Mouse (Mus musculus) ES-E14 (cell line): ENCODE data around the gene Gprc5a. TPM values are rescaled to one million over a fixed set of nuclear protein-coding genes. Genes with fewer than 3 reads are reported as not detected.

Experiments
- DNase-seq: peaks from one replicate; pipeline ENCODE4 v3.0.0-alpha.2; 2013; ENCODE audit warnings: low read depth, low spot score
- H3K27ac ChIP-seq: 2 replicates; pipeline ENCODE4 v1.5.1; 2012; ENCODE audit warnings: low read depth, mild to moderate bottlenecking, low read length, moderate library complexity, mixed read lengths; ENCODE audit not compliant: poor library complexity, insufficient read depth, severe bottlenecking
- H3K36me3 ChIP-seq: 2 replicates; pipeline ENCODE4 v1.6.1; 2012; ENCODE audit warnings: mild to moderate bottlenecking, low read length, moderate library complexity, mixed read lengths; ENCODE audit not compliant: control insufficient read depth, poor library complexity, insufficient read depth, severe bottlenecking
- H3K4me1 ChIP-seq, 2 experiments: fragments of 150-350 bp in 1 of 2; sonication (generic) in 1 of 2; 2 replicates each; pipeline ENCODE4 v1.6.1; 2012; ENCODE audit warnings: low read length in 2 of 2, mild to moderate bottlenecking in 1 of 2, mixed read lengths in 1 of 2; ENCODE audit not compliant: control insufficient read depth in 2 of 2, insufficient read depth in 2 of 2, poor library complexity in 1 of 2
- H3K4me3 ChIP-seq, 2 experiments: fragments of 150-350 bp in 1 of 2; sonication (generic) in 1 of 2; 2 replicates each; pipeline ENCODE4 v1.5.1; 2012; ENCODE audit warnings: low read length in 2 of 2, low read depth in 1 of 2, mild to moderate bottlenecking in 1 of 2, mixed read lengths in 1 of 2; ENCODE audit not compliant: insufficient read depth in 1 of 2, poor library complexity in 1 of 2, severe bottlenecking in 1 of 2
- H3K9ac ChIP-seq: 2 replicates; pipeline ENCODE4 v1.6.1; 2012; ENCODE audit warnings: low read depth, mild to moderate bottlenecking, low read length, mixed read lengths; ENCODE audit not compliant: poor library complexity, insufficient read depth, severe bottlenecking
- H3K9me3 ChIP-seq: fragments of 150-350 bp; sonication (generic); 2 replicates; pipeline ENCODE4 v1.6.1; 2012; ENCODE audit warnings: low read depth, mild to moderate bottlenecking, low read length; ENCODE audit not compliant: control insufficient read depth, insufficient read depth
- CHD2 ChIP-seq: IDR thresholded peaks from 2 replicates; pipeline ENCODE4 v1.6.1; 2014; ENCODE audit warnings: mild to moderate bottlenecking, low read depth, low read length, inconsistent platforms
- HCFC1 ChIP-seq: IDR thresholded peaks from 2 replicates; pipeline ENCODE4 v1.6.1; 2012; ENCODE audit warnings: low read length, inconsistent platforms, borderline replicate concordance; ENCODE audit not compliant: insufficient read depth
- MAFK ChIP-seq: IDR thresholded peaks from 2 replicates; pipeline ENCODE4 v1.6.1; 2014; ENCODE audit warnings: mild to moderate bottlenecking, low read depth, low read length, inconsistent platforms; ENCODE audit not compliant: insufficient read depth
- ZC3H11A ChIP-seq: IDR thresholded peaks from 2 replicates; pipeline ENCODE4 v1.6.1; 2012; ENCODE audit warnings: low read depth, mild to moderate bottlenecking, inconsistent platforms, low read length, borderline replicate concordance
- ZNF384 ChIP-seq: IDR thresholded peaks from 2 replicates; pipeline ENCODE4 v1.6.1; 2012; ENCODE audit warnings: low read depth, low read length, inconsistent platforms
- in situ Hi-C, 2 experiments: fragments of 600-800 bp; cut with MboI; formaldehyde crosslinking; loops; one replicate each; pipeline ENCODE4 v1.15.1; 2025; ENCODE audit warnings: low sequenced_read_pairs in 2 of 2, inconsistent platforms in 1 of 2; ENCODE audit not compliant: unreplicated experiment in 2 of 2
- total RNA-seq: library from RNA; depleted of rRNA; stranded (reverse); fragments of 300-350 nt; gene quantifications from 2 replicates; pipeline ENCODE4 v1.2.3, GENCODE M21; 2012

The Gprc5a gene
- total RNA-seq, 1 experiment = 10.6 TPM

DNA sequence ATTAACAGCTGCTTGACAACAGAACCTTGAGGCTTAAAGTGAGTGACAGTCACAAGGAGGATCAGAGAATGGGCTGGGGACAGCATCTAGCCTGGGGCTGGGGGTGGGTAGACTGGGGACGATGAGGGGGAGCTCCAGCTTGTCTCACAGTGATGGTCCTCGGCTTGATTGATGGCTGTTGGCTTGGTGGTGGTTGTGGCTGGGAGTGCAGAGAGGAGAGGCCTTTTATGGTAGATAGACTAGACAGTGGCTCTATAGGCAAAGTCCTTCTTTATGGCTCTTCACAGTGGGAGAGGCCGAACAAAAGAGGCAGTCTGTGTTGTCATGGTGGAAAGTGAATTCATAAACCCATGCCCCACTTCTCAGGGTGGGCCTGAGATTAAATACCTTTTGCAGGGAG, 10.8 kb downstream of the Gprc5a start:
- H3K4me3 ChIP-seq = no peak overlapping the region
- TF ChIP-seq CHD2 (no peak), ZNF384 (no peak), HCFC1 (no peak), ZC3H11A (no peak), MAFK (no peak)
- peaks cover 10 to 28% of the 10 kb centered on the region in 2 experiments for H3K4me1 ChIP-seq
- no peaks in the 10 kb centered on the region; the same call in 1 of the 2 replicates for H3K36me3 ChIP-seq
- DNase-seq = no peak
- no peaks in the 10 kb centered on the region for H3K9me3 ChIP-seq
- H3K9ac ChIP-seq = no peak overlapping the region
- in situ Hi-C loops = no loop called here
- no peak overlapping the region for H3K27ac ChIP-seq

DNA sequence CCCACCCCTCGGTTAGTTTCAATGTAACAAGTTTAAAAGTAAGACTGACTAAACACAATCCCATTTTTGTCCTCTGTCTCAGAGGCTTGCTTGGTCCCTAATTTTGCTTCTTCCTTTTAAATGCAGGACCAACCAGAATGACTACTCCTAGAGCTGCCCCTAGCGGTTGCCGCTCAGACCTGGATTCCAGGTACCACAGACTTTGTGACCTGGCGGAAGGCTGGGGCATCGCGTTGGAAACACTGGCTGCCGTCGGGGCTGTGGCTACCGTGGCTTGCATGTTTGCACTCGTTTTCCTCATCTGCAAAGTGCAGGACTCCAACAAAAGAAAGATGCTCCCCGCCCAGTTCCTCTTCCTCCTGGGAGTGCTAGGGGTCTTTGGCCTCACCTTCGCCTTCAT, 13.0 kb downstream of the Gprc5a start:
- Histone ChIP-seq H3K9ac (peak overlapping the region; percentile 50), H3K27ac (no peak overlapping the region), H3K4me3 (peak overlapping the region; percentile 51 to 66), H3K9me3 (no peaks in the 10 kb centered on the region), H3K36me3 (no peaks in the 10 kb centered on the region; the same call in 1 of the 2 replicates), H3K4me1 (peaks cover 8 to 20% of the 10 kb centered on the region in 2 experiments)
- in situ Hi-C loops = no loop called here
- DNase-seq = no peak
- TF ChIP-seq HCFC1 (no peak), ZNF384 (no peak), MAFK (no peak), CHD2 (no peak), ZC3H11A (no peak)

DNA sequence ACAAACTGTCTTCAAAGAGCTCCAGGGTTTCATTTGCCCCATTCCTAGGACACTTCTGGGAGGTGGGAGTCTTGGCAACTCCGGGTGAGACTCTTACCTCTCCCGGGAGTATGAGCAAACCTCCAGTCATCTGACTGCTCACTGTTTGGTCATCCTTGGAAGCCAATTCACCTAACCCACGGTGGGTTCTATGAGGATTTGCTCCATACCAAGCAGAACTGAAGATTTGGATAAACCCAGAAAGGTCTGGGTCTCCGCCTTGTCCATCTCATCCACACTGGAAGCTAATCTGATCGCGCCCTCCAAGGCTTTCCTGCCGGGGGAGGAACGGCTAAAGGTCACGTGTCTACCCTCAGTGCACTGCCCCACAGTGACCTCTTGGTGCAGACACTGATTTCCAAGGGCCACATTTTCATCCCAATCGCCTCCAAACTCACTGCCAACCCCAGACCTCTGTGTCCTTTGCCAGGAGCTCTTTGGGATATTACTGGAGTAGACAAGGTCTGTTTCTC, 18.6 kb downstream of the Gprc5a start:
- Histone ChIP-seq H3K9me3 (no peaks in the 10 kb centered on the region), H3K9ac (0 out of 2 replicates have a peak overlapping the region, but pooled peaks have one; percentile 28), H3K27ac (no peak overlapping the region), H3K4me1 (peaks cover 0 to 2% of the 10 kb centered on the region in 2 experiments; a peak in 1 of 4 replicates), H3K36me3 (no peaks in the 10 kb centered on the region), H3K4me3 (peak overlapping the region; percentile 14 to 47; a peak in 3 of 4 replicates)
- in situ Hi-C loops = no loop called here
- DNase-seq = no peak
- TF ChIP-seq MAFK (no peak), ZC3H11A (no peak), CHD2 (no peak), ZNF384 (no peak), HCFC1 (no peak)

DNA sequence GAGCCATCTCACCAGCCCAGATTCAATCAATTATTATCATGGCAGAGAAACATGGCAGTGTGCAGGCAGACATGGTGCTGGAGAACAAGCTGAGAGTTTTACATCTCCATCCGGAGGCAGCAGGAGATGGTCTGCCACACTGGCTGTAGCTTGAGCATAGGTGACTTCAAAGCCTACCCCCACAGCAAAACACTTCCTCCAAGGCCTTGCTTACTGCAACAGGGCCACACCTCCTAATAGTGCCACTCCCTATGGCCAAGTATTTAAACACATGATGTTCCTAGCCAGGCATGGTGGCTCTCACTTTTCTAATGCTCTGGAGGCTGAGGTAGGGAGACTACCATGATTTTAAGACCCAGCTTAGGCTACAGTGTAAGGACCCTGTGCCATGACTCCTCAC, 20.3 kb downstream of the Gprc5a start:
- no peak for TF ChIP-seq CHD2
- TF ChIP-seq MAFK = no peak
- TF ChIP-seq ZC3H11A = no peak
- no peak for TF ChIP-seq HCFC1
- no peaks in the 10 kb centered on the region for H3K36me3 ChIP-seq
- DNase-seq = no peak
- H3K4me3 ChIP-seq = no peak overlapping the region
- in situ Hi-C loops = no loop called here
- H3K9me3 ChIP-seq = no peaks in the 10 kb centered on the region
- no peak overlapping the region for H3K9ac ChIP-seq
- no peak overlapping the region for H3K27ac ChIP-seq
- 0 out of 4 replicates have a peak, but pooled peaks cover 0 to 2% of the 10 kb centered on the region in 2 experiments for H3K4me1 ChIP-seq
